Mouse (Mus musculus) T-helper 17 cell (primary cell): ENCODE measurements around the gene Chmp1a.

ENCODE experiments used
- in situ Hi-C, 2 experiments: fragments of 300-600 bp; cut with MboI, MseI; formaldehyde crosslinking; loops; 1 replicate in 1 of 2; 2 replicates in 1 of 2; pipeline ENCODE4 v1.15.1; 2025; ENCODE audit warnings: high pct_unique_total_duplicates in 2 of 2

Chmp1a gene

DNA sequence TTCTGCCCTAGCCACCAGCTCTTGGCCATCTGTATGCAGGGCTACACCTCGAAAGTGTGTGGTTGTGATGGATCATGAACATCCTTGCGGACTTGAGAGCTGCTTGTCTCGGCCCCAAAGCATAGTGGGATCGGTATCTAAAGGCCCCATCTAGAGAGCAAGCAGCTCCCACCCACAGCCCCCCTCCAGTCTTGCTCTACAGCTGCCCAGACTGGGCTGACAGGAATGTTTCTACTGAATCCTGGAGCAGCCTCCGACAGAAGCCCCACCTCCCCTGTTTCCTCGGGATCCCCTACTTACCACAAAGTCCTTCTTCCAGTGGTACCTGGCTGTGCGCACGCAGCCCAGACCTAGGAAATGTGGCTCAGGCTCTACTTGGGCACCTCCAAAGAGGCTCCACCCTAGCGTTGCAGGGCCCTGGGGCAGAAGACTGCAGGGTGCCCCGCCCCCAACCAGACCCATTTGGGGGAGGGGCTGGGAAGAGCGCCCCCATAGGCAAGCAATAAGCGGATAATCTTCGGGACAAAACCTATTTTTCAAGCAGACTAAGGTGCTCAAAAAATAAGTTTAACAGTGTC lies 54.6 kb downstream of the Chmp1a start, which contains the start of gene Sult5a1:
Sult5a1 (minus strand) TSS at position 428 of the 578 bp plus-strand sequence.
- in situ Hi-C loops = no loop called here

DNA sequence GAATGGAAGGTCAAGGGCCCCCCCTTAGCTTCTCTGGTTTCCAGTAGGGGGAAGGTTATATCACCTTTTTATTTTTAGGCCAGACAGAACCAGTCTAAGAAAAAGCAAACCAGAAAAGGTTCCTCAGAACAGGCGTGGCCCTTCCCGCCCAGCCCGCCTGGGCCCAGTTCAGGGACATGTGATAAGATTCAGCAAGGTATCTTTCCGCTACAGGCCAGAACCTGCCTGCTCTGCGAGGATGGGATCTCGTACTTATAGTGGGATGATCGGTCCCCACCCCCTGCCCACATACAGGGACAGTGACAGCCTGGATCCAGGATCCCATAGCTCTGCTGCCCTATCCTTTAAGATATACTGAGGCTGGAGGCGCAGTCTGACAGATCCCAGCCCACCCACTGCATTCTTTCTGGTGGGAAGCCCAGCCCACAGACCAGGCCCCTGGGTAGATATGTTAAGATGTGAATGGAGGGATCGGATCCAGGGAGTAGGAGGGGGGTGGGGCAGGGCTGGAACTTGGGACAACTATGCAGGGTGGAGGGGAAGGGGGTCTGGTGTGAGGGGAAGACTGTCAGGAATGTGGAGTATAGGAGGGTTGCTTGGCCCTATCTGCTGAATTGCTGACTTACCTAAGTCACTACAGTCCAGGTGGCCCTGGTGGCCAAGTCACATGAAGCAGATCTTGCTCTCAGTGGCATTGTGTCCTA lies 56.3 kb downstream of the Chmp1a start:
- in situ Hi-C loops = no loop called here

DNA sequence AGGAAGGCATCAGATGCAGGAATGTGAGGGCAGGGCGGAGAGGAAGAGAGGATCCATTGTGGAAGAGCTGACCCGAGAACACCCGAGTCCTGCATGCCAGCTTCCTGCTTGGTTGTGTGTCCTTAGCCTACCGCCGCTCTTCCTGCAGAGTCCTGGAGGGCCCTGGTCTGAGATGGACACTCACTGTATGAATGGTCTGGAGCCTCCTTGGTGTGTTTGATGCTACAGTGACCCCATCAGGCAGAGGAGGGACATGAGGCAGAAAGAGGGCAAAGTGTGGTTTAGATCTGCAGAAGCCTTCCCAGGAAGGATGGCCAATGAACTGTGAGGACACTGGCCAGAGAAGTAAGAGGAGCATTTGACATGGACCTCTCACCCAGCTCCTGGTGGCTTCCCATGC lies 57.4 kb downstream of the Chmp1a start:
- in situ Hi-C loops = no loop called here
